Mouse (Mus musculus) bone marrow, adult 2 months (tissue): Measurements from ENCODE around the gene Sh3glb1.
A peak's percentile ranks its signal among the peaks of the same experiment; 100 is the strongest.

Experiments
- CTCF ChIP-seq: fragments of 200-500 bp; IDR thresholded peaks from 2 replicates; pipeline ENCODE4 v1.5.1; 2011; ENCODE audit warnings: low read length, control low read depth; ENCODE audit not compliant: control insufficient read depth, insufficient read depth
- POLR2A ChIP-seq: fragments of 200-500 bp; IDR thresholded peaks from 2 replicates; pipeline ENCODE4 v1.6.1; 2011; ENCODE audit warnings: low read depth, mild to moderate bottlenecking, control low read depth, low read length, borderline replicate concordance; ENCODE audit not compliant: control insufficient read depth

DNA sequence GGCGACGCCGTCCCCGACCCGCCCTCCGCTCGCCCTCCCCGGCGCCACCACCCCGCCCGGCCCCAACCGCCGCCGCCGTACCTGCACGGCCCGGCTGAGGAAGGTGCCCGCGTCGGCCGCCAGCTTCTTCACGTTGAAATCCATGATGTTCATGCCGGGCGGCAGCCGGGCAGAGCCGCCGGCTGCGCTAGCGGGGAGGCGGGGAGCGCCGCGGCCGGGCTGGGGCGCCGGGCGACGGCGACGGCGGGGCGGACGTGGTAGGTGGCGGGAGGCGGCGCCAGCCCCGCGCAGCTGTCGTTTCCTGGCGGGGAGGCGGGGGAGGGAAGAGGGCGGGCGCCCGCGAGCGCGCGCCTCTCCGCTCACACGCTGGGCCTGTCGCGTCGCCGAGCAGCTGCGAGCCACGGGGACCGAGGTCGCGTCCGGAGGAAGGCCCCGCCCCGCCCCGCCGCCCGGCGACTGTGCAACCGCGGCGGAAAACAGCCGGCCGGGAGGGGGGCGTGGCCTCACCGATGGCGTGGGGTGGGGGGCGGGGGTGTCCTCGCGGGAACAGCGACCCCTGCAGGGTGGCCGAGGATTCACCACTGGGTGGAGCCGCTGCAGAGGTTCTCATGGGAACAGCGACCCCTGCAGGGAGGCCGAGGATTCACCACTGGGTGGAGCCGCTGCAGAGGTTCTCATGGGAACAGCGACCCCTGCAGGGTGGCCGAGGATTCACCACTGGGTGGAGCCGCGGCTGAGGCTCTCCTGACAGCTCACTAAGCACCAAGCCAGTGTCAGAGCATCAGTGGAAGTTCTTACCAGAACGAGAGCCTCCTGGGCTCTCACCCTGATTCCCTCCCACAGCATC lies at the start of gene Sh3glb1:
- peak; percentile 47; the same call in 1 of the 2 replicates for TF ChIP-seq POLR2A
- peak; percentile 94 for TF ChIP-seq CTCF
